ENCODE assay signal across 8 mouse cellular contexts in genomic region chr13:94059778-94060177, GRCm38 (mm10). TPM values are rescaled to one million over a fixed set of nuclear protein-coding genes. Genes with fewer than 3 reads are reported as not detected.
A peak's percentile ranks its signal among the peaks of the same experiment; 100 is the strongest.
DNase-seq lines count a peak whose midpoint lies in the region; ATAC-seq and TF ChIP-seq lines count a peak whose summit lies in the region.

No protein-coding gene starts in this region.

- H3K27ac ChIP-seq in forebrain, postnatal 0 days (ENCODE audit: low read depth, low read length), result no peak overlapping the region
- no peak overlapping the region for H3K27ac ChIP-seq in forebrain, embryonic 10.5 days
- no peak overlapping the region for H3K27ac ChIP-seq in embryonic facial prominence, embryonic 14.5 days (replicated peaks; ENCODE audit: low read depth, low read length)
- H3K27ac ChIP-seq in limb, embryonic 10.5 days, result no peak overlapping the region
- no peak overlapping the region for H3K27ac ChIP-seq in stomach, postnatal 0 days (replicated peaks)

- no peak for TF ChIP-seq EP300 in stomach, postnatal 0 days (optimal IDR thresholded peaks at IDR 0.05)

- no peak overlapping the region for H3K4me3 ChIP-seq in forebrain, postnatal 0 days (ENCODE audit: low read depth, low read length)
- no peak overlapping the region for H3K4me3 ChIP-seq in forebrain, embryonic 10.5 days
- H3K4me3 ChIP-seq in embryonic facial prominence, embryonic 14.5 days (ENCODE audit: low read depth, low read length), result peak overlapping the region; percentile 95
- H3K4me3 ChIP-seq in limb, embryonic 10.5 days, result no peak overlapping the region; the same call in 1 of the 2 replicates
- H3K4me3 ChIP-seq in stomach, postnatal 0 days (ENCODE audit: low read depth, low read length), result no peak overlapping the region

- H3K36me3 ChIP-seq in forebrain, postnatal 0 days (ENCODE audit: insufficient read depth), result no peaks in the 10 kb centered on the region
- 0 out of 2 replicates have a peak, but pooled peaks cover 5% of the 10 kb centered on the region for H3K36me3 ChIP-seq in forebrain, embryonic 10.5 days (replicated peaks)
- H3K36me3 ChIP-seq in embryonic facial prominence, embryonic 14.5 days (ENCODE audit: control insufficient read depth, insufficient read depth, low read length), result no peaks in the 10 kb centered on the region
- H3K36me3 ChIP-seq in limb, embryonic 10.5 days, result peaks cover 4% of the 10 kb centered on the region; the same call in 1 of the 2 replicates
- H3K36me3 ChIP-seq in stomach, postnatal 0 days (ENCODE audit: control insufficient read depth, insufficient read depth, low read length), result no peaks in the 10 kb centered on the region

- no peaks in the 10 kb centered on the region for H3K9me3 ChIP-seq in forebrain, postnatal 0 days (ENCODE audit: low read length)
- no peaks in the 10 kb centered on the region for H3K9me3 ChIP-seq in forebrain, embryonic 10.5 days
- H3K9me3 ChIP-seq in embryonic facial prominence, embryonic 14.5 days (ENCODE audit: control insufficient read depth, low read length), result no peaks in the 10 kb centered on the region
- no peaks in the 10 kb centered on the region for H3K9me3 ChIP-seq in limb, embryonic 10.5 days (replicated peaks)
- H3K9me3 ChIP-seq in stomach, postnatal 0 days (ENCODE audit: control insufficient read depth, low read length), result no peaks in the 10 kb centered on the region

- H3K4me1 ChIP-seq in forebrain, postnatal 0 days (ENCODE audit: insufficient read depth), result no peaks in the 10 kb centered on the region
- H3K4me1 ChIP-seq in forebrain, embryonic 10.5 days, result peaks cover 73% of the 10 kb centered on the region
- H3K4me1 ChIP-seq in embryonic facial prominence, embryonic 14.5 days (ENCODE audit: control insufficient read depth, insufficient read depth, low read length), result peaks cover 26% of the 10 kb centered on the region
- H3K4me1 ChIP-seq in limb, embryonic 10.5 days, result peaks cover 72% of the 10 kb centered on the region
- peaks cover 7% of the 10 kb centered on the region for H3K4me1 ChIP-seq in stomach, postnatal 0 days (replicated peaks; ENCODE audit: control insufficient read depth, insufficient read depth)

- DNase-seq in forebrain, postnatal 0 days, result peak; percentile 37
- no peak for DNase-seq in forebrain, embryonic 10.5 days (ENCODE audit: extremely low spot score, low spot score)
- DNase-seq in right cerebral cortex, postnatal 4 days, result peak; percentile 33
- no peak for DNase-seq in right cerebral cortex, postnatal 36 days (ENCODE audit: low spot score in 2 of 2)
- DNase-seq in embryonic facial prominence, embryonic 14.5 days (ENCODE audit: low spot score), result no peak
- peak; percentile 65 for DNase-seq in limb, embryonic 10.5 days (ENCODE audit: low spot score)
- DNase-seq in stomach, postnatal 0 days (ENCODE audit: low spot score), result peak; percentile 38
- DNase-seq in cerebellum, adult 9-10 months, result no peak

- no peak overlapping the region for H3K4me2 ChIP-seq in forebrain, postnatal 0 days (ENCODE audit: low read depth)
- H3K4me2 ChIP-seq in embryonic facial prominence, embryonic 14.5 days (ENCODE audit: low read depth, low read length), result peak overlapping the region; percentile 86
- H3K4me2 ChIP-seq in stomach, postnatal 0 days (replicated peaks; ENCODE audit: low read depth), result no peak overlapping the region

- WGBS in forebrain, postnatal 0 days, result 82% methylated on average over 6 of the region's 6 CpGs
- 79% methylated on average over 6 of the region's 6 CpGs for WGBS in forebrain, embryonic 10.5 days
- WGBS in embryonic facial prominence, embryonic 14.5 days, result 83% methylated on average over 6 of the region's 6 CpGs
- WGBS in limb, embryonic 10.5 days, result 87% methylated on average over 6 of the region's 6 CpGs
- 86% methylated on average over 6 of the region's 6 CpGs for WGBS in stomach, postnatal 0 days

- peak; percentile 57 for TF ChIP-seq CTCF in forebrain, postnatal 0 days (IDR thresholded peaks at IDR 0.05; ENCODE audit: low read depth)
- TF ChIP-seq CTCF in stomach, postnatal 0 days (IDR thresholded peaks at IDR 0.05; ENCODE audit: low read depth), result peak; percentile 69

- peaks cover 8% of the 10 kb centered on the region; the same call in 1 of the 2 replicates for H3K27me3 ChIP-seq in forebrain, postnatal 0 days (ENCODE audit: insufficient read depth, low read length)
- H3K27me3 ChIP-seq in forebrain, embryonic 10.5 days (ENCODE audit: poor library complexity, severe bottlenecking), result peaks cover 87% of the 10 kb centered on the region
- H3K27me3 ChIP-seq in embryonic facial prominence, embryonic 14.5 days (replicated peaks; ENCODE audit: control insufficient read depth, insufficient read depth, low read length), result no peaks in the 10 kb centered on the region
- H3K27me3 ChIP-seq in limb, embryonic 10.5 days (ENCODE audit: low read depth, poor library complexity, severe bottlenecking), result no peaks in the 10 kb centered on the region
- H3K27me3 ChIP-seq in stomach, postnatal 0 days (ENCODE audit: control insufficient read depth, insufficient read depth, low read length), result no peaks in the 10 kb centered on the region

- no peak overlapping the region for H3K9ac ChIP-seq in forebrain, postnatal 0 days
- H3K9ac ChIP-seq in embryonic facial prominence, embryonic 14.5 days (ENCODE audit: low read depth, low read length), result no peak overlapping the region
- H3K9ac ChIP-seq in stomach, postnatal 0 days (ENCODE audit: low read length), result no peak overlapping the region

- ATAC-seq in forebrain, postnatal 0 days, result no peak
- ATAC-seq in embryonic facial prominence, embryonic 14.5 days (ENCODE audit: low read depth), result no peak
- ATAC-seq in stomach, postnatal 0 days (ENCODE audit: low FRiP score, low TSS enrichment), result no peak

RNA-seq across cellular contexts. Expression of gene Lhfpl2, which starts 2.2 kb away (rescaled TPM):
- total RNA-seq in forebrain, postnatal 0 days (2014; rRNA removed), result 16.2 and 23.6 TPM in 2 replicates
- 9.8 and 13.3 TPM in 2 replicates for polyA plus RNA-seq in forebrain, postnatal 0 days (2015; fragmentation: Nextera tagmentation; extraction: Ambion mirVana)
- polyA plus RNA-seq in forebrain, embryonic 10.5 days (2016; fragmentation: Nextera tagmentation; extraction: Ambion mirVana), result 21.0 and 22.0 TPM in 2 replicates
- polyA plus RNA-seq in embryonic facial prominence, embryonic 14.5 days (2014; fragmentation: Nextera tagmentation; extraction: Ambion mirVana), result 81.8 and 91.3 TPM in 2 replicates
- polyA plus RNA-seq in limb, embryonic 10.5 days (2016; fragmentation: Nextera tagmentation; extraction: Ambion mirVana), result 33.7 and 44.0 TPM in 2 replicates
- 6.8 and 7.0 TPM in 2 replicates for polyA plus RNA-seq in stomach, postnatal 0 days (2015; fragmentation: Nextera tagmentation; extraction: Ambion mirVana)

Comparison
In these comparisons a context has a peak if more than half of its experiments do, and no peak if none do; other contexts are left out.
1. DNase-seq: peak in forebrain, postnatal 0 days (single experiment), right cerebral cortex, postnatal 4 days (single experiment), limb, embryonic 10.5 days (single experiment) and stomach, postnatal 0 days (single experiment); none in forebrain, embryonic 10.5 days (single experiment), right cerebral cortex, postnatal 36 days (0 of 2), embryonic facial prominence, embryonic 14.5 days (single experiment) and cerebellum, adult 9-10 months (single experiment).